Mouse (Mus musculus): ENCODE measurements around the gene Rnf144a. TPM values are rescaled to one million over a fixed set of nuclear protein-coding genes. Genes with fewer than 3 reads are reported as not detected.
A peak's percentile ranks its signal among the peaks of the same experiment; 100 is the strongest.
"Not testable (repeated sequence)": the region's sequence is repeated elsewhere in the genome, so short reads cannot be mapped to it uniquely, and the experiment has no call there.

The Rnf144a gene
- total RNA-seq, 2 experiments from 2014 or later = 8.5 to 12.9 TPM

- ATAC-seq (replicated peaks; ENCODE audit: low FRiP score, poor library complexity, severe bottlenecking) = no peak
Measured at GRCm38 (mm10) chr12:26333678-26334077, 81.4 kb downstream of the Rnf144a start.

- no peak for ATAC-seq (replicated peaks; ENCODE audit: low FRiP score, poor library complexity, severe bottlenecking)
Measured at GRCm38 (mm10) chr12:26331048-26331447, 84.0 kb downstream of the Rnf144a start.

GRCm38 (mm10) chr12:26329756-26330155 lies 85.3 kb downstream of the Rnf144a start:
- no peak for ATAC-seq (replicated peaks; ENCODE audit: low FRiP score, poor library complexity, severe bottlenecking)

- no peak for ATAC-seq (replicated peaks; ENCODE audit: low FRiP score, poor library complexity, severe bottlenecking)
Measured at GRCm38 (mm10) chr12:26329031-26329675, 85.9 kb downstream of the Rnf144a start.

- ATAC-seq (replicated peaks; ENCODE audit: low FRiP score, poor library complexity, severe bottlenecking) = no peak
Measured at GRCm38 (mm10) chr12:26323783-26324364, 91.2 kb downstream of the Rnf144a start.

GRCm38 (mm10) chr12:26316261-26316660 lies 98.8 kb downstream of the Rnf144a start:
- no peak for ATAC-seq (replicated peaks; ENCODE audit: low FRiP score, poor library complexity, severe bottlenecking)

- no peak for ATAC-seq (replicated peaks; ENCODE audit: low FRiP score, poor library complexity, severe bottlenecking)
Measured at GRCm38 (mm10) chr12:26314959-26315358, 100.1 kb downstream of the Rnf144a start.

- ATAC-seq (replicated peaks; ENCODE audit: low FRiP score, poor library complexity, severe bottlenecking) = 0 out of 2 replicates have a peak, but pooled peaks have one; percentile 71
Measured at GRCm38 (mm10) chr12:26311548-26311947, 103.5 kb downstream of the Rnf144a start.

GRCm38 (mm10) chr12:26310247-26310646 lies 104.8 kb downstream of the Rnf144a start:
- no peak for ATAC-seq (replicated peaks; ENCODE audit: low FRiP score, poor library complexity, severe bottlenecking)

GRCm38 (mm10) chr12:26302886-26303285 lies 112.2 kb downstream of the Rnf144a start:
- ATAC-seq (replicated peaks; ENCODE audit: low FRiP score, poor library complexity, severe bottlenecking) = no peak

GRCm38 (mm10) chr12:26299515-26300090 lies 115.5 kb downstream of the Rnf144a start:
- ATAC-seq (replicated peaks; ENCODE audit: low FRiP score, poor library complexity, severe bottlenecking) = no peak

GRCm38 (mm10) chr12:26295995-26296394 lies 119.1 kb downstream of the Rnf144a start:
- not testable (repeated sequence) for ATAC-seq (replicated peaks; ENCODE audit: low FRiP score, poor library complexity, severe bottlenecking)

GRCm38 (mm10) chr12:26289200-26289599 lies 125.9 kb downstream of the Rnf144a start:
- no peak for ATAC-seq (replicated peaks; ENCODE audit: low FRiP score, poor library complexity, severe bottlenecking)

- no peak for ATAC-seq (replicated peaks; ENCODE audit: low FRiP score, poor library complexity, severe bottlenecking)
Measured at GRCm38 (mm10) chr12:26288347-26288746, 126.7 kb downstream of the Rnf144a start.

- ATAC-seq (replicated peaks; ENCODE audit: low FRiP score, poor library complexity, severe bottlenecking) = no peak
Measured at GRCm38 (mm10) chr12:26285939-26286338, 129.1 kb downstream of the Rnf144a start.

GRCm38 (mm10) chr12:26285460-26285859 lies 129.6 kb downstream of the Rnf144a start:
- no peak for ATAC-seq (replicated peaks; ENCODE audit: low FRiP score, poor library complexity, severe bottlenecking)

GRCm38 (mm10) chr12:26280719-26281480 lies 134.2 kb downstream of the Rnf144a start:
- no peak for ATAC-seq (replicated peaks; ENCODE audit: low FRiP score, poor library complexity, severe bottlenecking)

GRCm38 (mm10) chr12:26277002-26277669 lies 137.9 kb downstream of the Rnf144a start:
- ATAC-seq (replicated peaks; ENCODE audit: low FRiP score, poor library complexity, severe bottlenecking) = no peak

- ATAC-seq (replicated peaks; ENCODE audit: low FRiP score, poor library complexity, severe bottlenecking) = no peak
Measured at GRCm38 (mm10) chr12:26276556-26276955, 138.5 kb downstream of the Rnf144a start.

All from erythroblast, adult 5-6 weeks (primary cell).